Mouse (Mus musculus) forebrain, embryonic 11.5 days (tissue): ENCODE data around the gene Spata25. TPM values are rescaled to one million over a fixed set of nuclear protein-coding genes. Genes with fewer than 3 reads are reported as not detected.

ENCODE experiments used
- ATAC-seq: fragments of 200-750 bp; cut with Nextera tagmentation; replicated peaks from 2 replicates; pipeline ENCODE4 v1.8.0; 2017; ENCODE audit warnings: moderate TSS enrichment; ENCODE audit not compliant: low FRiP score
- DNase-seq: peaks from one replicate; pipeline ENCODE4 v3.0.0-alpha.2; 2017; ENCODE audit warnings: low spot score
- H3K27ac ChIP-seq: fragments of 300-500 bp; sonication (generic); 2 replicates; pipeline ENCODE4 v1.5.1; 2014; ENCODE audit warnings: low read depth, low read length
- H3K27me3 ChIP-seq: fragments of 300-500 bp; sonication (generic); 2 replicates; pipeline ENCODE4 v1.6.1; 2014; ENCODE audit warnings: mild to moderate bottlenecking, low read length, mixed read lengths; ENCODE audit not compliant: control insufficient read depth, insufficient read depth
- H3K36me3 ChIP-seq: fragments of 300-500 bp; sonication (generic); 2 replicates; pipeline ENCODE4 v1.6.1; 2014; ENCODE audit warnings: mild to moderate bottlenecking, low read length, moderate library complexity, mixed read lengths; ENCODE audit not compliant: control insufficient read depth, insufficient read depth
- H3K4me1 ChIP-seq: fragments of 300-500 bp; sonication (generic); replicated peaks from 2 replicates; pipeline ENCODE4 v1.6.1; 2014; ENCODE audit warnings: low read length, mixed read lengths; ENCODE audit not compliant: control insufficient read depth, insufficient read depth
- H3K4me2 ChIP-seq: fragments of 300-500 bp; sonication (generic); 2 replicates; pipeline ENCODE4 v1.6.1; 2014; ENCODE audit warnings: low read depth, mild to moderate bottlenecking, low read length, moderate library complexity, mixed read lengths; ENCODE audit not compliant: severe bottlenecking
- H3K4me3 ChIP-seq: fragments of 300-500 bp; sonication (generic); 2 replicates; pipeline ENCODE4 v1.5.1; 2014; ENCODE audit warnings: low read depth, low read length
- H3K9ac ChIP-seq: fragments of 300-500 bp; sonication (generic); 2 replicates; pipeline ENCODE4 v1.6.1; 2014; ENCODE audit warnings: low read length
- H3K9me3 ChIP-seq: fragments of 300-500 bp; sonication (generic); 2 replicates; pipeline ENCODE4 v1.6.1; 2016; ENCODE audit warnings: low read length, mixed read lengths; ENCODE audit not compliant: control insufficient read depth
- WGBS: fragments of 180-500 bp; shearing (Covaris S2); extraction: QIAGEN DNeasy Blood & Tissue Kit; methylation state at CpG from one replicate; pipeline ENCODE4 v1.1.7; 2014; 5-methylcytosine and 5-hydroxymethylcytosine counted together
- polyA plus RNA-seq: library from polyadenylated mRNA; unstranded; fragments of >200 nt; fragmentation: Nextera tagmentation; extraction: Ambion mirVana; gene quantifications from 2 replicates; pipeline ENCODE4 v1.2.1, GENCODE M21; 2014

Gene Spata25
- polyA plus RNA-seq, 1 experiment from 2014 or later, result not detected

- Histone ChIP-seq H3K27ac (peak within 1 kb of the TSS; percentile 77; the same call in 1 of the 2 replicates), H3K9ac (peak within 1 kb of the TSS; percentile 64), H3K4me3 (peak within 1 kb of the TSS; percentile 57), H3K9me3 (no peaks in the 10 kb centered on the region), H3K4me1 (peaks cover 6% of the 10 kb centered on the region; the same call in 1 of the 2 replicates), H3K27me3 (no peaks in the 10 kb centered on the region), H3K36me3 (peaks cover 3% of the 10 kb centered on the region; the same call in 1 of the 2 replicates), H3K4me2 (peak within 1 kb of the TSS; percentile 54)
- peak; percentile 99 for ATAC-seq
- WGBS, result 2% methylated on average over 32 of the region's 32 CpGs
- peak; percentile 99 for DNase-seq
Measured at GRCm38 (mm10) chr2:164822636-164823165, 5.6 kb downstream of the Spata25 start, which contains the start of gene Zswim1. Zswim1 (plus strand) TSS chr2:164822686.

- no peak for DNase-seq
- H3K4me2 ChIP-seq, result no peak overlapping the region
- 82% methylated on average over 6 of the region's 6 CpGs for WGBS
- H3K9me3 ChIP-seq, result no peaks in the 10 kb centered on the region
- H3K9ac ChIP-seq, result no peak overlapping the region
- ATAC-seq, result no peak
- H3K36me3 ChIP-seq, result peaks cover 3% of the 10 kb centered on the region; the same call in 1 of the 2 replicates
- H3K27me3 ChIP-seq, result no peaks in the 10 kb centered on the region
- H3K4me1 ChIP-seq, result peaks cover 6% of the 10 kb centered on the region; the same call in 1 of the 2 replicates
- H3K4me3 ChIP-seq, result no peak overlapping the region
- no peak overlapping the region for H3K27ac ChIP-seq
Measured at GRCm38 (mm10) chr2:164821060-164821459, 7.3 kb downstream of the Spata25 start.

- Histone ChIP-seq H3K27ac (no peak overlapping the region), H3K4me2 (no peak overlapping the region), H3K9me3 (no peaks in the 10 kb centered on the region), H3K4me1 (peaks cover 4% of the 10 kb centered on the region; the same call in 1 of the 2 replicates), H3K4me3 (no peak overlapping the region), H3K36me3 (no peaks in the 10 kb centered on the region; the same call in 1 of the 2 replicates), H3K9ac (no peak overlapping the region), H3K27me3 (no peaks in the 10 kb centered on the region)
- DNase-seq (no peak), ATAC-seq (no peak)
- 71% methylated on average over 5 of the region's 5 CpGs for WGBS
Measured at GRCm38 (mm10) chr2:164817703-164818102, 10.6 kb downstream of the Spata25 start.

GRCm38 (mm10) chr2:164817206-164817605 is 11.1 kb downstream of the Spata25 start:
- no peaks in the 10 kb centered on the region for H3K27me3 ChIP-seq
- WGBS, result 80% methylated on average over 6 of the region's 6 CpGs

GRCm38 (mm10) chr2:164815821-164816220 is 12.5 kb downstream of the Spata25 start:
- Histone ChIP-seq H3K27ac (no peak overlapping the region), H3K27me3 (no peaks in the 10 kb centered on the region), H3K9ac (no peak overlapping the region), H3K4me1 (no peaks in the 10 kb centered on the region), H3K9me3 (no peaks in the 10 kb centered on the region), H3K36me3 (no peaks in the 10 kb centered on the region; the same call in 1 of the 2 replicates), H3K4me3 (no peak overlapping the region), H3K4me2 (no peak overlapping the region)
- 94% methylated on average over 8 of the region's 8 CpGs for WGBS
- ATAC-seq (no peak), DNase-seq (no peak)

More at GRCm38 (mm10) chr2:164817206-164817605, 11.1 kb downstream of the Spata25 start:
- no peaks in the 10 kb centered on the region for H3K9me3 ChIP-seq
- no peak overlapping the region for H3K4me2 ChIP-seq
- H3K4me3 ChIP-seq, result no peak overlapping the region
- H3K27ac ChIP-seq, result no peak overlapping the region
- H3K36me3 ChIP-seq, result no peaks in the 10 kb centered on the region; the same call in 1 of the 2 replicates
- peaks cover under 1% of the 10 kb centered on the region; the same call in 1 of the 2 replicates for H3K4me1 ChIP-seq
- no peak for ATAC-seq
- H3K9ac ChIP-seq, result no peak overlapping the region
- no peak for DNase-seq

- WGBS, result 92% methylated on average over 5 of the region's 5 CpGs
- H3K27me3 ChIP-seq, result no peaks in the 10 kb centered on the region
- no peak overlapping the region for H3K4me2 ChIP-seq
- no peak overlapping the region for H3K9ac ChIP-seq
- DNase-seq, result no peak
- no peaks in the 10 kb centered on the region for H3K9me3 ChIP-seq
- no peak overlapping the region for H3K27ac ChIP-seq
- H3K36me3 ChIP-seq, result no peaks in the 10 kb centered on the region; the same call in 1 of the 2 replicates
- no peak overlapping the region for H3K4me3 ChIP-seq
- no peak for ATAC-seq
- H3K4me1 ChIP-seq, result no peaks in the 10 kb centered on the region
Measured at GRCm38 (mm10) chr2:164815348-164815747, 13.0 kb downstream of the Spata25 start.

- Histone ChIP-seq H3K9ac (no peak overlapping the region), H3K27me3 (no peaks in the 10 kb centered on the region), H3K4me2 (no peak overlapping the region), H3K4me1 (no peaks in the 10 kb centered on the region), H3K9me3 (no peaks in the 10 kb centered on the region), H3K27ac (no peak overlapping the region), H3K36me3 (no peaks in the 10 kb centered on the region; the same call in 1 of the 2 replicates), H3K4me3 (no peak overlapping the region)
- ATAC-seq, result no peak
- 61% methylated on average over 2 of the region's 2 CpGs for WGBS
- no peak for DNase-seq
Measured at GRCm38 (mm10) chr2:164813557-164813956, 14.8 kb downstream of the Spata25 start.

GRCm38 (mm10) chr2:164806614-164807013 is 21.7 kb downstream of the Spata25 start:
- Histone ChIP-seq H3K4me3 (no peak overlapping the region), H3K36me3 (no peaks in the 10 kb centered on the region), H3K4me2 (no peak overlapping the region), H3K27ac (no peak overlapping the region), H3K9me3 (no peaks in the 10 kb centered on the region), H3K4me1 (peaks cover 5% of the 10 kb centered on the region; the same call in 1 of the 2 replicates), H3K27me3 (no peaks in the 10 kb centered on the region), H3K9ac (no peak overlapping the region)
- ATAC-seq, result no peak
- no peak for DNase-seq
- WGBS, result 90% methylated on average over 7 of the region's 7 CpGs

GRCm38 (mm10) chr2:164805332-164805718 is 23.0 kb downstream of the Spata25 start:
- peak overlapping the region; percentile 71 for H3K9ac ChIP-seq

More at GRCm38 (mm10) chr2:164805332-164805718, 23.0 kb downstream of the Spata25 start:
- DNase-seq (peak; percentile 73), ATAC-seq (peak; percentile 57)
- H3K4me2 ChIP-seq, result peak overlapping the region; percentile 64
- H3K4me3 ChIP-seq, result peak overlapping the region; percentile 80
- no peaks in the 10 kb centered on the region for H3K27me3 ChIP-seq
- no peaks in the 10 kb centered on the region; the same call in 1 of the 2 replicates for H3K36me3 ChIP-seq
- H3K9me3 ChIP-seq, result no peaks in the 10 kb centered on the region
- WGBS, result 3% methylated on average over 21 of the region's 21 CpGs
- no peak overlapping the region for H3K27ac ChIP-seq
- H3K4me1 ChIP-seq, result peaks cover 5% of the 10 kb centered on the region; the same call in 1 of the 2 replicates
